Comparison of ENCODE assay signal across 9 mouse cellular contexts in genomic region chr6:147506074-147506473, GRCm38 (mm10). TPM values are rescaled to one million over a fixed set of nuclear protein-coding genes. Genes with fewer than 3 reads are reported as not detected.
DNase-seq lines count a peak whose midpoint lies in the region; ATAC-seq and TF ChIP-seq lines count a peak whose summit lies in the region.
"Had no signal": no experiment of that assay in that cellular context is flagged by ENCODE, and none has a peak within 500 bp of the region (broad histone marks: within the 10 kb centered on the region; RNA-seq: fewer than 3 reads in every experiment).

No protein-coding gene starts in this region.

- DNase-seq in kidney, postnatal 0 days (ENCODE audit: low spot score), result peak; percentile 40
- peak; percentile 13 for DNase-seq in MN1 (ENCODE audit: low spot score)
- DNase-seq in gastrocnemius, postnatal 10 days, result peak; percentile 33
- DNase-seq in heart, postnatal 10 days, result peak; percentile 44 to 55
- DNase-seq in liver, postnatal 0 days, result no peak
- DNase-seq in urinary bladder, postnatal 10 days (ENCODE audit: low spot score), result no peak
- no peak for DNase-seq in thymus, adult 2 months
- DNase-seq: cerebellum, adult 9-10 months had no signal

- no peak for TF ChIP-seq POLR2A in thymus, adult 2 months (IDR thresholded peaks at IDR 0.05; ENCODE audit: control insufficient read depth, extremely low read depth, insufficient read depth, low read length, poor library complexity)

- no peaks in the 10 kb centered on the region for H3K9me3 ChIP-seq in kidney, postnatal 0 days (replicated peaks; ENCODE audit: low read length)
- no peaks in the 10 kb centered on the region for H3K9me3 ChIP-seq in kidney, embryonic 14.5 days (ENCODE audit: control insufficient read depth, low read length)
- no peaks in the 10 kb centered on the region for H3K9me3 ChIP-seq in liver, postnatal 0 days (ENCODE audit: low read length)

- no peak overlapping the region for H3K27ac ChIP-seq in kidney, postnatal 0 days
- H3K27ac ChIP-seq in kidney, embryonic 14.5 days (ENCODE audit: low read depth, low read length), result no peak overlapping the region
- H3K27ac ChIP-seq in liver, postnatal 0 days (ENCODE audit: low read depth), result no peak overlapping the region
- H3K27ac ChIP-seq in thymus, adult 2 months (ENCODE audit: control insufficient read depth, insufficient read depth, low read length), result no peak overlapping the region

- H3K27me3 ChIP-seq in kidney, postnatal 0 days (ENCODE audit: insufficient read depth, low read length), result no peaks in the 10 kb centered on the region
- no peaks in the 10 kb centered on the region for H3K27me3 ChIP-seq in kidney, embryonic 14.5 days (ENCODE audit: control insufficient read depth, insufficient read depth, low read length)
- H3K27me3 ChIP-seq in liver, postnatal 0 days (ENCODE audit: insufficient read depth, low read length), result no peaks in the 10 kb centered on the region
- H3K27me3 ChIP-seq in thymus, adult 2 months (ENCODE audit: control insufficient read depth, insufficient read depth, low read length), result no peaks in the 10 kb centered on the region

- H3K4me3 ChIP-seq in kidney, postnatal 0 days (replicated peaks; ENCODE audit: low read depth, low read length), result no peak overlapping the region
- no peak overlapping the region for H3K4me3 ChIP-seq in kidney, embryonic 14.5 days (ENCODE audit: low read length)
- H3K4me3 ChIP-seq in liver, postnatal 0 days (ENCODE audit: low read depth, low read length), result no peak overlapping the region
- H3K4me3 ChIP-seq in thymus, adult 2 months (ENCODE audit: control insufficient read depth, insufficient read depth, low read length), result no peak overlapping the region

- intact Hi-C loops in heart, postnatal 10 days (cut with DNase I), result no loop called here

- no peak overlapping the region for H3K4me2 ChIP-seq in kidney, postnatal 0 days (ENCODE audit: low read length)
- H3K4me2 ChIP-seq in kidney, embryonic 14.5 days (replicated peaks; ENCODE audit: low read depth, low read length), result no peak overlapping the region
- no peak overlapping the region for H3K4me2 ChIP-seq in liver, postnatal 0 days (ENCODE audit: low read depth, low read length)

- no peak for TF ChIP-seq CTCF in kidney, postnatal 0 days (IDR thresholded peaks at IDR 0.05; ENCODE audit: low read depth)
- no peak for TF ChIP-seq CTCF in liver, postnatal 0 days (IDR thresholded peaks at IDR 0.05; ENCODE audit: low read depth)
- TF ChIP-seq CTCF in thymus, adult 2 months (IDR thresholded peaks at IDR 0.05; ENCODE audit: borderline replicate concordance, control insufficient read depth, extremely low read depth, insufficient read depth, low read length, poor library complexity), result no peak

- no peak overlapping the region for H3K9ac ChIP-seq in kidney, postnatal 0 days (ENCODE audit: low read depth, low read length)
- no peak overlapping the region for H3K9ac ChIP-seq in kidney, embryonic 14.5 days (ENCODE audit: low read depth, low read length)
- H3K9ac ChIP-seq in liver, postnatal 0 days (replicated peaks), result no peak overlapping the region

- WGBS in kidney, postnatal 0 days, result 51% methylated on average over 9 of the region's 9 CpGs
- 61% methylated on average over 9 of the region's 9 CpGs for WGBS in kidney, embryonic 14.5 days
- WGBS in liver, postnatal 0 days (ENCODE audit: insufficient replicate concordance), result 73% methylated on average over 9 of the region's 9 CpGs
- 84% methylated on average over 9 of the region's 9 CpGs for WGBS in thymus, adult 2 months

- H3K4me1 ChIP-seq in kidney, postnatal 0 days (replicated peaks; ENCODE audit: insufficient read depth, low read length), result no peaks in the 10 kb centered on the region
- no peaks in the 10 kb centered on the region for H3K4me1 ChIP-seq in kidney, embryonic 14.5 days (ENCODE audit: control insufficient read depth, insufficient read depth, low read length)
- H3K4me1 ChIP-seq in liver, postnatal 0 days (ENCODE audit: insufficient read depth), result no peaks in the 10 kb centered on the region
- H3K4me1 ChIP-seq in thymus, adult 2 months (replicated peaks; ENCODE audit: control insufficient read depth, insufficient read depth, low read length), result no peaks in the 10 kb centered on the region

- H3K36me3 ChIP-seq in kidney, postnatal 0 days (ENCODE audit: insufficient read depth, low read length), result no peaks in the 10 kb centered on the region
- no peaks in the 10 kb centered on the region for H3K36me3 ChIP-seq in kidney, embryonic 14.5 days (ENCODE audit: control insufficient read depth, insufficient read depth, low read length)
- H3K36me3 ChIP-seq in liver, postnatal 0 days (replicated peaks; ENCODE audit: insufficient read depth, low read length), result no peaks in the 10 kb centered on the region
- no peaks in the 10 kb centered on the region for H3K36me3 ChIP-seq in thymus, adult 2 months (ENCODE audit: control insufficient read depth, insufficient read depth, low read length)

- no peak for ATAC-seq in kidney, postnatal 0 days (replicated peaks; ENCODE audit: low FRiP score, low read depth)
- ATAC-seq in kidney, embryonic 14.5 days (ENCODE audit: low FRiP score, low TSS enrichment), result no peak
- no peak for ATAC-seq in liver, postnatal 0 days

- no peak for TF ChIP-seq EP300 in liver, postnatal 0 days (IDR thresholded peaks at IDR 0.05; ENCODE audit: low read depth)

RNA-seq across cellular contexts. Expression of gene Ccdc91, which starts 30.4 kb away (rescaled TPM):
- polyA plus RNA-seq in kidney, postnatal 0 days (2015; fragmentation: Nextera tagmentation; extraction: Ambion mirVana), result 23.9 and 25.7 TPM in 2 replicates
- 19.5 and 21.1 TPM in 2 replicates for polyA plus RNA-seq in kidney, embryonic 14.5 days (2014; fragmentation: Nextera tagmentation; extraction: Ambion mirVana)
- total RNA-seq in gastrocnemius, postnatal 10 days (2021), result 10 to 100 TPM; 53.6 to 55.4 TPM
- 10 to 100 TPM; 21.5 to 22.7 TPM for total RNA-seq in heart, postnatal 10 days (2021)
- polyA plus RNA-seq in liver, postnatal 0 days (2015; fragmentation: Nextera tagmentation; extraction: Ambion mirVana), result 7.2 and 7.7 TPM in 2 replicates
- 12.3 and 17.5 TPM in 2 replicates for polyA plus RNA-seq in thymus, adult 2 months (2012; rRNA removed)

Comparison
In these comparisons a context has a peak if more than half of its experiments do, and no peak if none do; other contexts are left out.
1. DNase-seq: peak in kidney, postnatal 0 days (single experiment), MN1 (single experiment), gastrocnemius, postnatal 10 days (single experiment) and heart, postnatal 10 days (2 of 2); none in liver, postnatal 0 days (single experiment), urinary bladder, postnatal 10 days (single experiment) and thymus, adult 2 months (single experiment).